Mouse (Mus musculus) liver, postnatal 0 days (tissue): ENCODE measurements around the gene Map3k21. TPM values are rescaled to one million over a fixed set of nuclear protein-coding genes. Genes with fewer than 3 reads are reported as not detected.

Experiments
- ATAC-seq: fragments of 200-750 bp; cut with Nextera tagmentation; 2 replicates; pipeline ENCODE4 v1.8.0; 2017; ENCODE audit warnings: mild to moderate bottlenecking, moderate library complexity
- DNase-seq: peaks from one replicate; pipeline ENCODE4 v3.0.0-alpha.2; 2016
- H3K27ac ChIP-seq: fragments of 300-500 bp; sonication (generic); 2 replicates; pipeline ENCODE4 v1.5.1; 2014; ENCODE audit warnings: antibody characterized with exemption, moderate library complexity, mild to moderate bottlenecking, low read depth
- H3K27me3 ChIP-seq: fragments of 300-500 bp; sonication (generic); 2 replicates; pipeline ENCODE4 v1.6.1; 2014; ENCODE audit warnings: low read length, control low read depth, mixed read lengths; ENCODE audit not compliant: insufficient read depth
- H3K36me3 ChIP-seq: fragments of 300-500 bp; sonication (generic); replicated peaks from 2 replicates; pipeline ENCODE4 v1.6.1; 2014; ENCODE audit warnings: mild to moderate bottlenecking, control low read depth, low read length, moderate library complexity, mixed read lengths; ENCODE audit not compliant: insufficient read depth
- H3K4me1 ChIP-seq: fragments of 300-500 bp; sonication (generic); 2 replicates; pipeline ENCODE4 v1.6.1; 2014; ENCODE audit warnings: antibody characterized with exemption, mild to moderate bottlenecking, control low read depth; ENCODE audit not compliant: insufficient read depth
- H3K4me2 ChIP-seq: fragments of 300-500 bp; sonication (generic); 2 replicates; pipeline ENCODE4 v1.6.1; 2014; ENCODE audit warnings: low read depth, mild to moderate bottlenecking, low read length, moderate library complexity, mixed read lengths
- H3K4me3 ChIP-seq: fragments of 300-500 bp; sonication (generic); 2 replicates; pipeline ENCODE4 v1.5.1; 2014; ENCODE audit warnings: low read depth, low read length
- H3K9ac ChIP-seq: fragments of 300-500 bp; sonication (generic); replicated peaks from 2 replicates; pipeline ENCODE4 v1.6.1; 2014; ENCODE audit warnings: mild to moderate bottlenecking, moderate library complexity
- H3K9me3 ChIP-seq: fragments of 300-500 bp; sonication (generic); 2 replicates; pipeline ENCODE4 v1.6.1; 2016; ENCODE audit warnings: mild to moderate bottlenecking, control low read depth, low read length, mixed read lengths
- CTCF ChIP-seq: sonication (generic); IDR thresholded peaks from 2 replicates; pipeline ENCODE4 v1.5.1; 2016; ENCODE audit warnings: antibody characterized with exemption, low read depth
- EP300 ChIP-seq: IDR thresholded peaks from 2 replicates; pipeline ENCODE4 v1.6.1; 2016; ENCODE audit warnings: antibody characterized with exemption, low read depth, mild to moderate bottlenecking
- WGBS: fragments of 180-500 bp; shearing (Covaris S2); extraction: QIAGEN DNeasy Blood & Tissue Kit; methylation state at CpG from one replicate; pipeline ENCODE4 v1.1.7; 2014; ENCODE audit not compliant: insufficient replicate concordance; 5-methylcytosine and 5-hydroxymethylcytosine counted together
- polyA plus RNA-seq: library from polyadenylated mRNA; unstranded; fragments of >200 nt; fragmentation: Nextera tagmentation; extraction: Ambion mirVana; gene quantifications from 2 replicates; pipeline ENCODE4 v1.2.1, GENCODE M21; 2015

The Map3k21 gene
- polyA plus RNA-seq, 1 experiment from 2014 or later = 0.39 TPM

- Histone ChIP-seq H3K27ac (no peak overlapping the region), H3K9ac (no peak overlapping the region), H3K9me3 (no peaks in the 10 kb centered on the region), H3K27me3 (no peaks in the 10 kb centered on the region), H3K36me3 (no peaks in the 10 kb centered on the region; the same call in 1 of the 2 replicates), H3K4me2 (no peak overlapping the region), H3K4me1 (peaks cover 3% of the 10 kb centered on the region; the same call in 1 of the 2 replicates), H3K4me3 (no peak overlapping the region)
- WGBS = 90% methylated on average over 6 of the region's 6 CpGs
- ATAC-seq (no peak), DNase-seq (no peak)
- TF ChIP-seq EP300 (no peak), CTCF (no peak)
These were observed 21.6 kb downstream of the Map3k21 start for GRCm38 (mm10) chr8:125931822-125932221.

- Histone ChIP-seq H3K9me3 (no peaks in the 10 kb centered on the region), H3K4me3 (no peak overlapping the region), H3K4me1 (peaks cover 3% of the 10 kb centered on the region; the same call in 1 of the 2 replicates), H3K4me2 (no peak overlapping the region), H3K27ac (no peak overlapping the region), H3K36me3 (0 out of 2 replicates have a peak, but pooled peaks cover 2% of the 10 kb centered on the region), H3K27me3 (no peaks in the 10 kb centered on the region), H3K9ac (no peak overlapping the region)
- ATAC-seq = no peak
- peak; percentile 78 for TF ChIP-seq CTCF
- TF ChIP-seq EP300 = no peak
- WGBS = 40% methylated on average over 9 of the region's 9 CpGs
- peak; percentile 61 for DNase-seq
These were observed 25.4 kb downstream of the Map3k21 start for GRCm38 (mm10) chr8:125935649-125936048.

- Histone ChIP-seq H3K9ac (no peak overlapping the region), H3K4me2 (no peak overlapping the region), H3K9me3 (no peaks in the 10 kb centered on the region), H3K27ac (no peak overlapping the region), H3K4me3 (no peak overlapping the region), H3K4me1 (no peaks in the 10 kb centered on the region), H3K27me3 (no peaks in the 10 kb centered on the region), H3K36me3 (peaks cover 3% of the 10 kb centered on the region; the same call in 1 of the 2 replicates)
- DNase-seq = no peak
- ATAC-seq = no peak
- WGBS = 73% methylated on average over 4 of the region's 4 CpGs
- TF ChIP-seq EP300 (no peak), CTCF (no peak)
These were observed 34.3 kb downstream of the Map3k21 start for GRCm38 (mm10) chr8:125944511-125944910.

- Histone ChIP-seq H3K27me3 (no peaks in the 10 kb centered on the region), H3K4me3 (no peak overlapping the region), H3K9me3 (no peaks in the 10 kb centered on the region), H3K4me2 (no peak overlapping the region), H3K9ac (no peak overlapping the region), H3K36me3 (no peaks in the 10 kb centered on the region), H3K4me1 (no peaks in the 10 kb centered on the region), H3K27ac (no peak overlapping the region)
- ATAC-seq = no peak
- no peak for DNase-seq
- TF ChIP-seq CTCF (no peak), EP300 (no peak)
- WGBS = 69% methylated on average over 9 of the region's 9 CpGs
These were observed 38.6 kb downstream of the Map3k21 start for GRCm38 (mm10) chr8:125948696-125949308.

- 18% methylated on average over 23 of the region's 23 CpGs for WGBS
- ATAC-seq = peak; percentile 83
- TF ChIP-seq CTCF (peak; percentile 98), EP300 (no peak)
- Histone ChIP-seq H3K27ac (no peak overlapping the region), H3K4me1 (no peaks in the 10 kb centered on the region), H3K27me3 (no peaks in the 10 kb centered on the region), H3K4me3 (no peak overlapping the region), H3K4me2 (no peak overlapping the region), H3K36me3 (no peaks in the 10 kb centered on the region), H3K9ac (no peak overlapping the region), H3K9me3 (no peaks in the 10 kb centered on the region)
- peak; percentile 76 for DNase-seq
These were observed 40.0 kb downstream of the Map3k21 start for GRCm38 (mm10) chr8:125950007-125950940.

GRCm38 (mm10) chr8:125955671-125956070 lies 45.4 kb downstream of the Map3k21 start:
- H3K9me3 ChIP-seq = no peaks in the 10 kb centered on the region
- H3K9ac ChIP-seq = no peak overlapping the region
- no peaks in the 10 kb centered on the region for H3K4me1 ChIP-seq
- H3K27me3 ChIP-seq = no peaks in the 10 kb centered on the region
- H3K27ac ChIP-seq = no peak overlapping the region
- no peaks in the 10 kb centered on the region for H3K36me3 ChIP-seq
- H3K4me3 ChIP-seq = no peak overlapping the region
- 16% methylated on average over 11 of the region's 11 CpGs for WGBS
- TF ChIP-seq EP300 (no peak), CTCF (peak; percentile 68)
- DNase-seq (peak; percentile 52), ATAC-seq (no peak)
- no peak overlapping the region for H3K4me2 ChIP-seq
